Mouse (Mus musculus): ENCODE measurements around the gene Olfr544.

- TF ChIP-seq E2F4 (IDR thresholded peaks at IDR 0.05; ENCODE audit: insufficient read depth) (no peak), POLR2AphosphoS2 (IDR thresholded peaks at IDR 0.05; ENCODE audit: insufficient read length, low read depth) (no peak), POLR2A (IDR thresholded peaks at IDR 0.05; ENCODE audit: insufficient read length, low read depth) (no peak), MAX (IDR thresholded peaks at IDR 0.05; ENCODE audit: low read depth) (no peak)
Observed at GRCm38 (mm10) chr7:102467566-102467965, 20.5 kb downstream of the Olfr544 start.
